Mouse (Mus musculus) right cerebral cortex, postnatal 14 days (tissue): ENCODE measurements around the gene Cep250.

ENCODE experiments used
- DNase-seq: peaks from one replicate; pipeline ENCODE4 v3.0.0; 2022

Cep250 gene

GRCm38 (mm10) chr2:155973348-155973747 is 17.1 kb downstream of the Cep250 start:
- DNase-seq, result no peak

GRCm38 (mm10) chr2:155974087-155974731 is 18.0 kb downstream of the Cep250 start:
- no peak for DNase-seq

GRCm38 (mm10) chr2:155979328-155979991 is 23.2 kb downstream of the Cep250 start:
- DNase-seq, result no peak

GRCm38 (mm10) chr2:155985776-155986175 is 29.5 kb downstream of the Cep250 start:
- DNase-seq, result no peak

- DNase-seq, result no peak
Measured at GRCm38 (mm10) chr2:155987131-155987530, 30.9 kb downstream of the Cep250 start.

GRCm38 (mm10) chr2:155989085-155989484 is 32.8 kb downstream of the Cep250 start:
- DNase-seq, result no peak

- DNase-seq, result no peak
Measured at GRCm38 (mm10) chr2:155991151-155991550, 34.9 kb downstream of the Cep250 start.

- peak; percentile 32 for DNase-seq
Measured at GRCm38 (mm10) chr2:155991863-155992321, 35.6 kb downstream of the Cep250 start.

- DNase-seq, result no peak
Measured at GRCm38 (mm10) chr2:156005393-156005792, 49.1 kb downstream of the Cep250 start.

GRCm38 (mm10) chr2:156007888-156008532 is 51.8 kb downstream of the Cep250 start, which contains the start of the genes 6430550D23Rik and Ergic3:
TSS of gene 6430550D23Rik (minus strand) at chr2:156007977.
TSS of gene Ergic3 (plus strand) at chr2:156008045.
- DNase-seq, result peak; percentile 96

- no peak for DNase-seq
Measured at GRCm38 (mm10) chr2:156018106-156018505, 61.8 kb downstream of the Cep250 start.

GRCm38 (mm10) chr2:156021219-156021618 is 65.0 kb downstream of the Cep250 start:
- DNase-seq, result no peak

GRCm38 (mm10) chr2:156021765-156022164 is 65.5 kb downstream of the Cep250 start:
- DNase-seq, result no peak

GRCm38 (mm10) chr2:156025482-156025881 is 69.2 kb downstream of the Cep250 start:
- DNase-seq, result no peak

GRCm38 (mm10) chr2:156039390-156039789 is 83.1 kb downstream of the Cep250 start:
- DNase-seq, result no peak

GRCm38 (mm10) chr2:156042903-156043302 is 86.6 kb downstream of the Cep250 start:
- no peak for DNase-seq

GRCm38 (mm10) chr2:156047929-156048328 is 91.7 kb downstream of the Cep250 start:
- DNase-seq, result no peak
